Mouse (Mus musculus): ENCODE measurements around the gene Elf4.

DNA sequence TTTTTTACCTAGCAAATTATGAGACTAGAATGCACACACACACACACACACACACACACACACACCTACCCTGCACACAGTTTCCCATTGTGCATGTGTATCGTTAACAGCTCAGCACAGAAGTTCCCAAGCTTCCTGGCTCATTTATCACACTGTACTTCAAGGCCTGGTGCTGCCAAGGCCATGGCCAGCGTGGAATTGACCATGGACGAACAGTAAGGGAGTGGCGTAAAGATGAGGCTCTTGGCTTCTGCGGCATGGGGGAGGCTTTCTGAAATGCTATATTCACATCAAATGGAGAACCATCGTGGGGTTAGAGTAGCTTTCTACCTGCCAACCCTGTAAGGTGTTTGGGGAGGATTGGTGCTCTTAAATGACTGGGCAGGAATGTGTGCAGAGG lies 1.5 kb upstream of the Elf4 start:
- TF ChIP-seq CTCF (IDR thresholded peaks at IDR 0.05; ENCODE audit: extremely low read depth, insufficient read length, insufficient replicate concordance, low read depth, low read length) = no peak
- no peak for TF ChIP-seq POLR2A (IDR thresholded peaks at IDR 0.05; ENCODE audit: low read depth, low read length)

Data from small intestine, adult 2 months (tissue).